Comparison of ENCODE assay signal across 10 mouse cellular contexts in genomic region chr12:89377051-89377643, GRCm38 (mm10).
DNase-seq lines count a peak whose midpoint lies in the region; ATAC-seq lines count a peak whose summit lies in the region.
"Had no signal": no experiment of that assay in that cellular context is flagged by ENCODE, and none has a peak within 500 bp of the region (broad histone marks: within the 10 kb centered on the region; RNA-seq: fewer than 3 reads in every experiment).

No protein-coding gene starts in this region.

- peak; percentile 88 for ATAC-seq in forebrain, embryonic 13.5 days
- ATAC-seq: intestine, embryonic 16.5 days had no signal

- no peak overlapping the region for H3K4me2 ChIP-seq in forebrain, embryonic 13.5 days

- WGBS in forebrain, embryonic 13.5 days = 45% methylated on average over 5 of the region's 5 CpGs
- 80% methylated on average over 5 of the region's 5 CpGs for WGBS in forebrain, embryonic 10.5 days

- H3K4me3 ChIP-seq in forebrain, embryonic 13.5 days = no peak overlapping the region
- no peak overlapping the region for H3K4me3 ChIP-seq in forebrain, embryonic 10.5 days

- H3K9ac ChIP-seq in forebrain, embryonic 13.5 days = peak overlapping the region; percentile 23; the same call in 1 of the 2 replicates
- H3K9ac ChIP-seq: liver, embryonic 14.5 days had no signal

- 0 out of 2 replicates have a peak, but pooled peaks cover 5% of the 10 kb centered on the region for H3K4me1 ChIP-seq in forebrain, embryonic 13.5 days
- H3K4me1 ChIP-seq in forebrain, embryonic 10.5 days = no peaks in the 10 kb centered on the region

- no peaks in the 10 kb centered on the region for H3K9me3 ChIP-seq in forebrain, embryonic 13.5 days (replicated peaks)
- no peaks in the 10 kb centered on the region for H3K9me3 ChIP-seq in forebrain, embryonic 10.5 days

- peak overlapping the region; percentile 57; the same call in 1 of the 2 replicates for H3K27ac ChIP-seq in forebrain, embryonic 13.5 days
- no peak overlapping the region for H3K27ac ChIP-seq in forebrain, embryonic 10.5 days
- H3K27ac ChIP-seq: liver, embryonic 14.5 days had no signal

- DNase-seq in forebrain, embryonic 10.5 days (ENCODE audit: extremely low spot score, low spot score) = no peak
- peak; percentile 44 to 66 for DNase-seq in frontal cortex, postnatal 10 days (ENCODE audit: low spot score in 2 of 2)
- DNase-seq in left cerebral cortex, adult 8-10 months (ENCODE audit: low spot score in 2 of 2) = peak; percentile 37 to 82
- DNase-seq in right cerebral cortex, adult 2 months (ENCODE audit: low spot score in 2 of 2) = peak; percentile 74 to 83
- no peak for DNase-seq in spleen, postnatal 36 days (ENCODE audit: low spot score in 2 of 2)
- no peak for DNase-seq in cerebellum, postnatal 4 days (ENCODE audit: low spot score in 2 of 2)
- no peak for DNase-seq in kidney, postnatal 14 days

- H3K36me3 ChIP-seq in forebrain, embryonic 13.5 days (ENCODE audit: poor library complexity, severe bottlenecking) = no peaks in the 10 kb centered on the region
- H3K36me3 ChIP-seq in forebrain, embryonic 10.5 days (replicated peaks) = no peaks in the 10 kb centered on the region

- no peaks in the 10 kb centered on the region for H3K27me3 ChIP-seq in forebrain, embryonic 13.5 days
- no peaks in the 10 kb centered on the region for H3K27me3 ChIP-seq in forebrain, embryonic 10.5 days (ENCODE audit: poor library complexity, severe bottlenecking)

Comparison
In these comparisons a context has a peak if more than half of its experiments do, and no peak if none do; other contexts are left out.
1. DNase-seq: peak in frontal cortex, postnatal 10 days (2 of 2), left cerebral cortex, adult 8-10 months (2 of 2) and right cerebral cortex, adult 2 months (2 of 2); none in forebrain, embryonic 10.5 days (single experiment), spleen, postnatal 36 days (0 of 2), cerebellum, postnatal 4 days (0 of 2) and kidney, postnatal 14 days (single experiment).